Mouse (Mus musculus) NIH3T3 (cell line): Measurements from ENCODE around the gene Upf1.

ENCODE experiments used
- DNase-seq: peaks from one replicate; pipeline ENCODE4 v3.0.0-alpha.2; 2012; ENCODE audit warnings: low read depth

The Upf1 gene

DNA sequence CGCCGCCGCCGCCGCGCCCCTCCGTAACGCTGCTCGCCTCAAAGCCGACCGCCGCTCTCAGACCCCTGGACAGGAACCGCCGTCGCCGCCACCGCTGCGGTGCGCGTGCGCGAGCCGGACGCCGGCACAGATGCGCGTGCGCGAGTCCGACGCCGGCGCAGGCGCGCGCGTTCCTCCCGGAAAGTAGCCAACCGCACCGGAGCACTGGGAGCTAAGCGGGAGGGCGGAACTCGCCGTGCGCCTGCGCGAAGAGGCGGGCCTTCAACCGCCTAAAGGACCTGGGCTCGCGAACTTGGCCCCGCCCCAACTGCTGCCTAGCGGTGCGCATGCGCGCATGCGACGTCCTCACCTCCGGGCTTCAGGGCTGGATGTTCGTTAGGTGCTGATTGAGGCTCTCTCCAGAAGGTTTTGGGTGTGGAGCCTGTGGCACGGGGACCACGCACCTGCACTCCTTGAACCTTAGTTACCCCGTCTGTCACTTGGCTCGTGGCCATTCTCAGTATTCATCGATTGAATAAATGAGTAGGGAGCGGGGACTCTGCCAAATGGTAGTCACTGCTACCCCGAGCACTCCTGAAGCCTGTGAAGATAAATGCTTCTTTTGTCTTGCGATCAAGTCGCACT, at the start of gene Upf1:
Upf1 (minus strand) TSS at position 85 of the 624 bp plus-strand sequence.
- DNase-seq: peak; percentile 100

DNA sequence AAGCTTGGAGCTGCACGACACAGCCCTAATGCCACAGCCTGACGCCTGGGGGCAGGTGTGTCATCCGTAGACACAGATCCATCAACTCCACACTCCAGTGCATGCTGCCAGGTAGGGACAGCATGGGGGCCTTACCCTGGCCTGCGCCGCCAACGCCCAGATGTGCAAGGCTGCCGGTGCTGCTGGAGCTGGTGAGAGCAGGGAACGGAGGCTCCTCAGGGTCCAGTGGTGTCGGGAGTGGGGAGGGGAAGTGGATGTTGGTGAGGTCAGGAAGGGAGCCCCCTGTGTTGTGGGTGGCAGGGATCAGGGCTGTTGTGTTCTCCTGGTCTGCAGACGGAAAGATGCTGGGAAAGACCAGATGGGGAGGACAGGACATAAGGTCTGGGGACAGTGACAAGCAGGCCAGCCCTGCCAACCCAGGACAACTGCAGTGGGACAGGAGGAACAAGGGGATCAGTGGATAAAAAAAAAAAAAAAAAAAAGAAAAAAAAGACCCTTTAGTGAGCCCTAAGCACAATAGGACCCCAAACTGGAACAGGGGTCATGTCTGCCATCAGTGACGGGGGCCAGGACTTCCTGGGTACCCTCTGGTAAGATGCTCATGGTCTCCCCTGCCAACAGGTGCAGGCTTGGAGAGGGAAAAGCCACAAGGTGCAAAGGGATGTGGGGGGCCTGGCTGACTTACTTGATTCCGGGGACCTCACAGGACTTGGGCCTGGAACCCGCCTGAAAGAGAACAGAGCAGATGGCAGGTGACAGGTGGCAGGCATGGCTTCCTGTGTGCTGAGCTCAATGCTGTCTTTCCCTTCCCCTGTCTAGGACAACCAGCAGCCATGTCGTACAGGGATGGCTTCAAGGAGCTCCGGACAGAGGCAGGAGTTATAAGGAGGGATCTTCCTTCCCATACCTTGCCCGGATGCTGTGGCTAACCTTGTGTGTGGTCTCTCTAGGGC, 44.8 kb upstream of the Upf1 start:
- no peak for DNase-seq

DNA sequence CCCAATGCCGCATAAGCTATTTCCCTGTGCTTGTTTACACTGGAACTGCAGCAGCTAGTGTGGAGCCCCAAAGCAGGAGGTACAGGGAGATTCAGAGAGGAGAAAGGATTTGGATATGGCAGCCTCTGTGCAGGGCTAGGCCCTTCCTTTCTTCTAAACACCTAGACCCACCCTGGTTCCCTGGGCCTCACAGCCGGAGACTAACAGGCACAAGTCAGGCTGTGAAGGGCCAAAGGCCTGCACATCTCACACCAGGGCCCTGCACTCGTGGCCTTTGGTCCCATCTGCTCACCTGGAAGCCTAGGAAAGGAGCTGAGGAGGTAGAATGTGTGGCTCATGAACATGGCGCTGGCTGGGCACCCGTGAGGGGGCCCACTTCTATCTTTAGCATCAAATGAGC, 43.1 kb upstream of the Upf1 start:
- DNase-seq: no peak

DNA sequence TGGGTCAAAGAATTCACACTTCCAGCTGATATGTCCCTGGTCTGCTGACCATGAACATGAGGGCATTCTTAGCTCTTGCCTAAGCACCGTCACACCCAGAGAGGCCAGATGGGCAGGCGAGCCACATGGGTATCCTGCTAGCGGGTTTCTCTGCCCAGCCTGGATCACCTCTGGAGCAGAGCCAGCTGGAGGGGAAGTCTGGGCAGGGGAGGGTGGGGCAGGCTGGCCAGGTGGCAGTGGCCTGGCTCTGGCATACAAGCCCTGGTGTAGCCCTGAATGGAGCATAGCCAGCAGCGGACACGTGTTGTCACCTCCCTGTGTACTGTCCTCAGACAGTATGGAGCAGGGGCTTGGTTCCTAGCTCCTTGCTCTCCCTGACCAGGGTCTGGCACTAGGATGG, 42.6 kb upstream of the Upf1 start:
- DNase-seq: no peak

DNA sequence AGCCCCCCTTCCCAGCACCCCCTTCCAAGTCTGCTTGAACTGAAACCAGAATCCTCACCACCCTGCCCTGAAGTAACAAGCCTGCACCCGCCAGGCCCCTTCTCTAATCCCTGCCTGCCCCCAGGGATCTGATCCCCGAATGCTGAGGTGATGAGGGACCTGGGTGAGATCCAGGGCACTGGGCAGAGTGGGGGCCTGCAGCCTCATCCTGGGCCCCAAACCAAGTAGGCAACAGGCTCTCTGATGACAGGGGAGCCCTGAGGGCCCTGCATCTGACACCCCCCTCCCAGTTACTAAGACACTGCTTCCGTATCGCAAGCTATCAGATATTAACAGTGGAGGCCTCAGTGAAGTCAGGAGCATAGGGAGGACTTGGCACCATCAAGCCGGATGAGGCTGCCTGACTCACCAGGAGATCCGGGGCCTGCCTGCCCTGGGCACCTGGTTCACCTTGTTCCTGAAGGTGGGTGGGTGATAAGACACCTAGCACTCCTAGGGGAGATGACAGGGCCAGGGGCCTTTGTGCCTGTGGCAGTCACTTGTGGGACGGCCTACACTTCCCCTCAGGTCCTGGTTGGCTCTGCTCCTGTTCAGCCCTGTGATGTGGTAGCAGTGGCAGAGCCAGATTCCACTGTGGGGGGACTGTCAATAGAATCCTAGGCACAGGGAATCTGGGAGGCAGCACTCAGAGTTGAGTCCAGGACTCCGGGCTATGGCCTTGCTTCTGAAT, 41.4 kb upstream of the Upf1 start:
- DNase-seq: no peak

DNA sequence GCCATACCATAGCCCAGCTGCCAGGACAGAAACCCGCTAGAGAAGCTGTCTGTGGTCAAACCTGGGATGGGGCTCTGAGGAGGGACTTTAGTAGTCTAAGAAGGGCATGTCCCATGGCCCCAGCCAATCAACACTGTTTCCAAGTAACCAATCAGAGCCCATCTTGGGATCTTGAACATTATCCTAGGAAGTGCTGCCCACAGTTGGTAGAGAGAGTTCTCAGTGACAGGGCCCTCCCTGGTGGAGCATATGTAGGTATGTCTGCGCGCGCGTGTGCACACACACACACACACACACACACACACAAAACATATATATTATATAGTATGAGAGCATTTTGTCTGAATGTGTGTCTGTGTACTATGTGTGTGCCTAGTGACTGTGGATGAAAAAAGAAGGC, 40.0 kb upstream of the Upf1 start:
- no peak for DNase-seq

DNA sequence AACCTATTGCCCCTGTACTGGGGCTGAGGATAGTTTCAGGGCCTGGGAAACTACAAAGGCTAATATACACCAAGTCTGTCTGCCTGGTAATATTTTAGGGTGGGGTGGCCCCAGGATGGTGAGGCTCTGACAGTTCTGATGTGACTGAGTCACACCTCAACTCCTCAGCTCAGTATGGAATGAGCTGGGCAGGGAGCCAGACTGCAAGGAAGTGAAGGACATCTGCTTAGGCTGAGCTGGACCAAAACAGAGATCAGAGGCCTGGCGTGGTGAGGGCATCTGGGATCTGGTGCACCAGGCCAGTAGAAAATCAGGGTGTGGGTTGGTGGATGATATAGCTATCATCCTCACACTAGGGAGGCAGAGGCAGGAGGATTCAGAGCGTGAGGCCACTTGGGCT, 36.6 kb upstream of the Upf1 start:
- DNase-seq: peak; percentile 79

DNA sequence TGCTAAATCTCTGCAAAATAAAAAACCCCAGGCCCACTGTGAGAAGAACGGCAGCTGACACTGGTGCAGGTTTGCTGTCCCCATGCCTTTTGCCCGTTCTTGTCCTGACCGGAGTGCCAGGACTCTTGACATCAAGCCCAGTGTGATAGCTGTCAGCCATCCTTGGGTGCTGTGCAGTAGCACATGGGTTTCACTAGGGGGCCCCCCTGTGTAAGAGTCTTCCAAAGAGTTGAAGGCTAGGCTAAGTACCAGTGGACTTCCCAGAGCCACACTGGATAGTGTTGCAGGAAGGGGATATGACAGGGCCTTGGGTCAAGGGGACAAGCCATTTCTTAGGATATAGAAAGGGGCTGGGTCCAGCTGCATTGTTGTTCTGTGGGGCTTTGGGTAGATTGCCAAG, 30.2 kb upstream of the Upf1 start:
- DNase-seq: peak; percentile 87

DNA sequence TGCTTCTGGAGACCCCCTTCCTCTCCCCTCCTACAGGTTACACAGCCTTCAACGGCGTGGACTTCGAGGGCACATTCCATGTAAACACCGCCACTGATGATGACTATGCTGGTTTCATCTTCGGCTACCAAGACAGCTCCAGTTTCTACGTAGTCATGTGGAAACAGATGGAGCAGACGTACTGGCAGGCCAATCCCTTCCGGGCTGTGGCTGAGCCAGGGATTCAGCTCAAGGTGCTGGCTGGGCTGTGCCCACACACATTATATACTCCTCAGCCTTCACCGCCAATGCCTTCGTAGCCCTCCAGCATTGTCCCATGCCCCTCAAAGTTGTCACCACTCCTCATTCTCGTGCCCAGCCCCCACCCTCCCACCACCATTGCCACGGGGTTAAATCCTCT, 27.0 kb upstream of the Upf1 start:
- DNase-seq: no peak

DNA sequence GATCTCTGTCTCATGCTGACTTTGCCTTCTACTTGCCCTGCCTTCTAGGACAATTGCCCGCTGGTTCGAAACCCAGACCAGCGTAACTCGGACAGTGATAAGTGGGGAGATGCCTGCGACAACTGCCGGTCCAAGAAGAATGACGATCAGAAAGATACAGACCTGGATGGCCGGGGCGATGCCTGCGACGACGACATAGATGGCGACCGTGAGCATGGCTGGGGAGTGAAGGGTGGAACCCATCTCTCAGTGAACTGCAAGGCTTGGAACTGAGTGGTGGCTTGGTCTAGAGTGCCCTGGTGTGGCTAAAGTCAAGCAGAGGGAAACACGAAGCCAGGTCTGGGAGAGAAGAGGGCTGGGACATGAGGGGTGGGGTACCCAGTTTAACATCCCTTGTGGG, 24.0 kb upstream of the Upf1 start:
- DNase-seq: no peak

DNA sequence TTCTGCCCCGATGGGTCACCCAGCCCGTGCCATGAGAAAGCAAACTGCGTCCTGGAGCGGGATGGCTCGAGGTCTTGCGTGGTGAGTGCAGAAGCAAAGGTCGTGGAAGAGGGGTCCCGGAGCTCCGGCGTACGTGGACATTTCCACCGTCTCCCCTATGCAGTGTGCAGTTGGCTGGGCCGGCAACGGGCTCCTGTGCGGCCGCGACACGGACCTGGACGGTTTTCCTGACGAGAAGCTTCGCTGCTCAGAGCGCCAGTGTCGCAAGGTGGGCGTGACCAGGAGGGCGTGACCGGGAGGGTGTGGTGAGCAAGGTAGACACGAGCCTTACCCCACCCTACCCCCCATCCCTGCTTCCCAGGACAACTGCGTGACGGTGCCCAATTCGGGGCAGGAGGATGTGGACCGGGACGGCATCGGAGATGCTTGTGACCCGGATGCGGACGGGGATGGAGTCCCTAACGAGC, 23.2 kb upstream of the Upf1 start:
- no peak for DNase-seq

DNA sequence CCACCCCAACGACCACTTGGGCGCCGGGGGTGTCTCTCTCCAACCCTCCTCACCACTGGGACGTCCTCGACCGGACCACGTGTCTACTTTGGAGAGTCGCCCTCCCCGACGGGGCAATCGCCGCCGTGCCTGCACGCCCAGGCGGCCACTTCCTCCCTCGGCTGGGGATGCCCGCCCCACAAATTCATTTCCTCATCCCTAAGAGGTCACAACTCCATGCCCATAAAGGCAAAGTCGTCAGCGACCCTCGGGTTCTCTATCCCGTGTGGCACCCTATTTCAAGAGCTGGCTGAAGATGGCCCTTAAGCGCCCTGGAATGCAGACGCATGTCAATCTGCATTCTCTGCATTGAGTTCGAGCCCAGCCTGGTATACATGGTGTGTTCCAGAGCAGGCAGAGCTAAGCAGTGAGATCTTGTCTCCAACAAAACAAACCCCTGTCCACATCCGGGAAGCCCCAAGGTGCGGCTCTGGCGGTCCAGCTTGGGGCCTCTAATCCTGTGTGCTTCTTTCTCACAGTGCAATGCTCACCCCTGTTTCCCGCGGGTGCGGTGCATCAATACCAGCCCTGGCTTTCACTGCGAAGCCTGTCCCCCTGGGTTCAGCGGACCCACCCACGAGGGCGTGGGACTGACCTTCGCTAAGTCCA, 22.3 kb upstream of the Upf1 start:
- DNase-seq: no peak

DNA sequence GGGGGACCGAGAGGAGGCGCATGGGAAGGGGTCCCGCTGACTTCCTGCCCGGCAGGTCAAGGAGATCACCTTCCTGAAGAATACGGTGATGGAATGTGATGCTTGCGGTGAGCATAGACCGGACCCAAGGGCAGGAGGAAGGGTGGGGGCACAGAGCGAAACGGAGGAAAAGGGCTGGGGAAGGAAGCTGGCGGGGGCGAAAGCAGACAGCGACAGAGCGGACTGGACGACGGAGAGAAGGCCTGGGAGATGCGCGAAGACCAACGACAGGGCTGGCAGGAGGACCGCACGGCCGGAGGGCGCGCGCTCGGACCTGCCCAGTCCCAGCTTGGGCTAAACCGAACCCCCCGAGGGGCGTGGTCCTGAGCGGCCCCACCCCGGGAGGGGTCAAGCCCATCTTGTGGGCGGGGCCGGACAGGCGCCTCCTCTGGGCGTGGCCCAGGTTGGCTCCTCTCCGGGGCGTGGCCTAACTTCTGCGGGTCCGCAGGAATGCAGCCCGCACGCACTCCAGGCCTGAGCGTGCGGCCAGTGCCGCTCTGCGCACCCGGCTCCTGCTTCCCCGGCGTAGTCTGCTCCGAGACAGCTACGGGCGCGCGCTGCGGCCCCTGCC, 21.3 kb upstream of the Upf1 start:
- DNase-seq: no peak

DNA sequence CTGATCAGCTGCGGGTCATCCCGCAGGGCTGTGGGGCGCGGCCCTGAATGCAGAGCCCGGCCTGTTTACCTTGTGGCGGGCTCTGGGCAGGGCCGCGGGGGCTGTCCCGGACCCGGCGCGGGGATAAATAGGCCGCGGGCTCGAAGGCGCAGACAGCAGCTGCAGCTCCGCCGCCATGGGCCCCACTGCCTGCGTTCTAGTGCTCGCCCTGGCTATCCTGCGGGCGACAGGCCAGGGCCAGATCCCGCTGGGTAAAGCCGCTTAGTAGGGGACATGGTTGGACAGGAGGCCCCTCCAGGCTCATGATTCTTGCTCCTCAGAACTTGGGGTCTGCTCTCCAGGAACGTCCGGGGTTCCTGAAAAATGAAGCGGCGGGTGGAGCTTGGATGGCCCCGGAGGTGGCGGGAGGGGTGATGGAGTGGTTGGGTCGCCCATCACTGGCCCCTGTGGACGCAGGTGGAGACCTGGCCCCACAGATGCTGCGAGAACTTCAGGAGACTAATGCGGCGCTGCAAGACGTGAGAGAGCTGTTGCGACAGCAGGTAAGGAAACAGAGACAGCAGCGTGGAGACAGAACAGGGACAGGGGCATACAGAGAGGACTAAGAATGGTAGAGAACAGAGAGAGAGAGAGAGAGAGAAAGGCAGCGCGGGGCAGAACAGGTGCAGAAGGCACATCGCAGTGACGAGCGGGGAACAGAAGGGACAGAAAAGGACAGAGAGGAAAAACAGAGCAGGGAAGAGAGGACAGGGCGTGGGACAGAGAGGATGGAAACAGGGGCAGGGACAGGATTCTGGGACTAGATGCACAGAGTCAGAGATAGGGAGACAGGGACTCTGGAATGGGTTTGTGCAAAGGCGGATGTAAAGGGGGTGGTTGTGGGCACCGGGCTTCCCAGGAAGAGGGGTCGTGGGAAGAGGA, 20.6 kb upstream of the Upf1 start, which contains the start of gene Comp:
Comp (plus strand) TSS at position 162 of the 921 bp plus-strand sequence.
- no peak for DNase-seq

DNA sequence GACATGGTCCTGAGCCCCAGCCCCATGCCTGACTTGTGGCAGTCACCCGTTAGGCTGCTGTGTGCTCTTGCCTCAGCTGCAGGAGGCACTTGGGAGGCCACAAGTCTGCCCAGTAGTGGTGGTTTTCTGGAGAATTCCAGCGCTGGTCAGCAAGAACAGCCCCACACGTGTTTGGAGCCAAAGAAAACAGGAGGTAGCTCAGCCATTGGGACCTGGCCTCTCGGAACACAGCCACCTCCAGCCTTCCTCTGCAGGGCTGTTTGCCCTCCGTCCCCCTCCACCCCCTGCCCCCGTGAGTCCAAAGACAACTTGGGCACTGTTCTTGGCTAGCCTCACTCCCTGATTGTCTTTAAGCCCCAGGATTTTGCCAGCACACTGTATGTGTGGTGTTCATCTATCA, 18.9 kb upstream of the Upf1 start:
- DNase-seq: peak; percentile 65

DNA sequence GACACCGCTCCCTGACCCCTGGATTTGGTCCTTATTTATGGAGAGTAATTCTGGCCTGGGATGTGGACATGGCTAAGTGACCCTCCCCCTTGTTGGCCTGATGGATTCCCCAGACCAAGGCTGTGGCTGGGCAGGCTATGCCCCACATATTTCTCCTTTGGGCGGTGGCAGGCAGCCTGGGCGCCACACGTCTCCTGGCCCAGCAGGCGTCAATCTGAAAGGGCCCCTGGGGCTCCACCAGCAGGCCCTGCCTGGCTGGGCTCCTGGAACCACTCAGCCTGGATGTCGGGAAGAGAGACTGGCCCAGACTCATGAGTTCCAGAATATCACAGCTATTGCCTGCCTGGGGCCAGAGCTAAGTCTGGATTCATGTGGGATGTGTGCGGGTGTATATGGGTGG, 17.4 kb upstream of the Upf1 start:
- peak; percentile 56 for DNase-seq

DNA sequence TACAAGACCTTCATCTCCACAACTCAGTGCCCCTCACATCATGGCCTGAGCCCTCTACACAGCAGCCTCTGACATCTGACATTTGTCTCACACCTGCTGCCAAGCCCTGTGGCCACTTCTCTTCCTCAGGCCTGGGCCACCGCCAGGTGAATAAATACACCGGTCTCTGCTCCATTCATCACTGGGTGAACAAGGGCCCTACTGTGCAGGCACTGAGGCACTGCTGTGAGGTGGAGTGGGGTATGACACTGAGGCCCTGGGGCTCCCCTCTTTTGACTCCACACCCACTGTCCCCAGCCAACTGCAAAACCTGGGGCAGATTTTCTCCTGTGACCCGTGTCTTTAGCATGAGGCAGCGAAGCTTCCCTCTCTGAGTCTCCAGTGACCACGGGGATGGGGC, 13.5 kb upstream of the Upf1 start:
- no peak for DNase-seq

DNA sequence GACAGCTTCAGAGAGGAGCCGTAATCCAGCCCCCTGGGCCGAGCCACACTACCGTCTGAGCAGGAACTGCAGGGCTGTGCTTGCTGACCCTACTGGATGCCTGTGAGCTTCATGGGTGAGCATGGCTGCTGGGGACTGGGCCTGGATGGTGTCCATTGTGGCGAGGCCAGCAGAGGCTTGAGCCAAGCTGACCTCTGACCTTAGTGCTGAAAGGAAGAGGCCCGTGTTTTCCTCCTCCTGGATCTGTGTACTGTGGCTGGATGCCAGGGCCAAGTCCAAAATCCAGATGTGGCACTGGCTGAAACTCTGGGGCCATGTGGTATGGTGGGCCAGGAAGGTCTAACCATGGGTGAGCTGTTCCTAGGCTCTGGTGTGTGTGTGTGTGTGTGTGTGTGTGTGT, 11.0 kb upstream of the Upf1 start:
- DNase-seq: peak; percentile 90

DNA sequence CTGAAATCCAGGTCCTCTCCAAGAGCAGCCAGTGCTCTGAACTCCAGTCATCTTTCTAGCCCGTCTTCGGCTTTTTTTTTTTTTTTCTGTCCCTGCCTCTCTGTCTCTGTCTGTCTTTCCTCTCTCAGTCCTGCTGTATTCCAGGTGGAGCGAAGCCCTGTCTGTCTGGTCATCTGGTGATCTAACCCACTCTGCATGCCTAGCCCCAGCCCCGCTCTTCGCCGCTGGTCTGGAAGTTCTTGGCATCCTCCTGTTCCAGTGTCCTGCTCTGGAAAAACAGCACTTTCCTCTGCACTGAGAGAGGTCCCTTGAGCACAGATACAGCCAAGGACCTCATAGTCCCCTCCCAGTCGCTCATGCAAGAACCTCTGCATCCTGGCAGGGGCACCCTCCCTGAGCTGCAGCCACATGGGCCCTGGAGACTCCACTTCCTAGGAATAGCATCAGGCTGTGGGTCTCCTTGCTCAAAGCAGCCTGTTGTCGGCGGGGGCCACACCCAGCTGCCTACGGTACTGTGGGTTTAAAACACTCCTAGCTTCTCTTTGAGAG, 8.5 kb upstream of the Upf1 start:
- DNase-seq: no peak

DNA sequence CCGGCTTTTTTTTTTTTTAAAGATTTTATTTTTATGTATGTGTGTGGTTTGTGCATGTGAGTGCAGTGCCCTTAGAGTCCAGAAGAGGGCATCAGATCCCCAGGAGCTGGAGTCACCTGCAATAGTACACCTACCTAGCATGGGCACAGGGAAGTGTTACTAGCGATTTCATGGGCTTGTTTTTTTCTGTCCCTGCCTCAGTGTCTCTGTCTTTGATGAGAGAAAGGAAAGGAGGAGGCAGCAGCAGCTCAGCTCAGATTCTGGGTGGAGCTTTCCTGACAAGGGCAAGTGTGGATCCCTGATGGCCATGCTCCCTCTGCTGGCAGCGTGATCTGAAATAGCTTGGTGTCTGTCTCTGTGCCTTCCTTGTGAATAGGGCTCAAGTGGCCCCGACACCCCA, 7.7 kb upstream of the Upf1 start:
- peak; percentile 51 for DNase-seq
